In the genomic region with DNA sequence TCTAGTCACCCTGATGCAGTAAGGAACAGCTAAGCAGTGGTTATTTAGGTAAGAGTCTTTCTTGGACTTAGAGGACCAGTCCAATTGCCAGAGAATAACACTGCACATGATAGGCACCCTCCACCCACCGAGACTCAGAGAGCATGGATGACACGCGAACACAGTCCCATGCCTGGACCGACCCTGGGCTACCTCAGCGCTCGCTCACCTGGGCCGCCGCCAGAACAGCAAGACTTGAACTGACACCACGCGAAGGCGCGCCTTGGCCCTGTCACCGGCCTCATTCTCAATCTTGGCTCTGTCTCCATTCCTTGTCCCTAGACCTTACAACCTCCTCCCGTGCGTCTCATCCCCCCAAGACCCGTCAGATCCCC, we compare ENCODE assay signal across 7 mouse cellular contexts. TPM values are rescaled to one million over a fixed set of nuclear protein-coding genes. Genes with fewer than 3 reads are reported as not detected.
DNase-seq lines count a peak whose midpoint lies in the region; ATAC-seq and TF ChIP-seq lines count a peak whose summit lies in the region.

No protein-coding gene starts in this region.

- ATAC-seq in G1E (ENCODE audit: extremely low read depth, insufficient number of reproducible peaks, low FRiP score, poor library complexity, severe bottlenecking), result no peak
- peak; percentile 37 for ATAC-seq in erythroid progenitor cell, adult 5-6 weeks (replicated peaks; ENCODE audit: low FRiP score, poor library complexity, severe bottlenecking)
- ATAC-seq in stomach, embryonic 14.5 days (ENCODE audit: insufficient number of reproducible peaks, insufficient read depth, low FRiP score, low read depth), result no peak

- peak overlapping the region; percentile 88 for H3K4me2 ChIP-seq in stomach, embryonic 14.5 days (replicated peaks; ENCODE audit: low read depth, low read length)

- DNase-seq in G1E (ENCODE audit: low spot score), result peak; percentile 25
- DNase-seq in heart, postnatal 14 days, result peak; percentile 61
- peak; percentile 37 to 38 for DNase-seq in layer of hippocampus, adult 8-10 months (ENCODE audit: low spot score in 2 of 2)

- H3K4me3 ChIP-seq in G1E (ENCODE audit: low read depth, low read length) (peak overlapping the region; percentile 82), macrophage (ENCODE audit: inconsistent target) (peak overlapping the region; percentile 59)
- peak overlapping the region; percentile 75 for H3K4me3 ChIP-seq in bone marrow, adult 2 months (replicated peaks; ENCODE audit: control insufficient read depth, low read depth, low read length)
- peak overlapping the region; percentile 93 for H3K4me3 ChIP-seq in stomach, embryonic 14.5 days (ENCODE audit: low read depth, low read length)

- no peak overlapping the region; the same call in 1 of the 2 replicates for H3K27ac ChIP-seq in bone marrow, adult 2 months (ENCODE audit: control insufficient read depth, insufficient read depth, low read depth, low read length, poor library complexity)
- H3K27ac ChIP-seq in macrophage, result no peak overlapping the region
- peak overlapping the region; percentile 77; the same call in 1 of the 2 replicates for H3K27ac ChIP-seq in stomach, embryonic 14.5 days (ENCODE audit: low read length)

- H3K9ac ChIP-seq in stomach, embryonic 14.5 days (replicated peaks; ENCODE audit: low read depth, low read length), result peak overlapping the region; percentile 97

- TF ChIP-seq POLR2A in bone marrow, adult 2 months (IDR thresholded peaks at IDR 0.05; ENCODE audit: borderline replicate concordance, control insufficient read depth, low read depth, low read length), result no peak

- intact Hi-C loops in heart, postnatal 14 days (cut with DNase I), result loop anchor here (5.0 kb wide), 1 partner anchor 40 kb away; the partner anchor contains the start of gene Ubac1

- peaks cover 55% of the 10 kb centered on the region for H3K79me2 ChIP-seq in macrophage (ENCODE audit: inconsistent target)

- peaks cover 53% of the 10 kb centered on the region for H3K4me1 ChIP-seq in G1E (ENCODE audit: insufficient read depth, low read depth, low read length)
- peaks cover 1% of the 10 kb centered on the region; the same call in 1 of the 2 replicates for H3K4me1 ChIP-seq in bone marrow, adult 2 months (ENCODE audit: control insufficient read depth, insufficient read depth, low read length)
- H3K4me1 ChIP-seq in stomach, embryonic 14.5 days (ENCODE audit: control insufficient read depth, insufficient read depth, low read length), result peaks cover 30% of the 10 kb centered on the region

- no peaks in the 10 kb centered on the region for H3K9me3 ChIP-seq in G1E (replicated peaks)
- H3K9me3 ChIP-seq in stomach, embryonic 14.5 days (ENCODE audit: control insufficient read depth, low read depth, low read length), result no peaks in the 10 kb centered on the region

- TF ChIP-seq CTCF in G1E (IDR thresholded peaks at IDR 0.05; ENCODE audit: low read depth, low read length), result no peak
- TF ChIP-seq CTCF in bone marrow, adult 2 months (IDR thresholded peaks at IDR 0.05; ENCODE audit: control insufficient read depth, insufficient read depth, low read length), result no peak

- peaks cover 24% of the 10 kb centered on the region for H3K27me3 ChIP-seq in G1E (ENCODE audit: insufficient read depth, low read length)
- no peaks in the 10 kb centered on the region for H3K27me3 ChIP-seq in stomach, embryonic 14.5 days (ENCODE audit: control insufficient read depth, insufficient read depth, low read length)

- H3K36me3 ChIP-seq in G1E (replicated peaks) (peaks cover 28% of the 10 kb centered on the region), macrophage (ENCODE audit: inconsistent target) (no peaks in the 10 kb centered on the region)
- no peaks in the 10 kb centered on the region for H3K36me3 ChIP-seq in stomach, embryonic 14.5 days (ENCODE audit: control insufficient read depth, insufficient read depth, low read length)

- 3% methylated on average over 16 of the region's 16 CpGs for WGBS in bone marrow, adult 2 months
- 13% methylated on average over 16 of the region's 16 CpGs for WGBS in macrophage (ENCODE audit: missing documents)
- WGBS in stomach, embryonic 14.5 days, result 3% methylated on average over 16 of the region's 16 CpGs

RNA-seq across cellular contexts. Expression of gene Camsap1, which starts 1.0 kb away (rescaled TPM):
- total RNA-seq in G1E (2014; fragmentation: Nextera tagmentation) (21.6 and 28.9 TPM in 2 replicates), G1E (2017) (12.9 and 18.2 TPM in 2 replicates)
- polyA plus RNA-seq in G1E (2012) (4.8 and 5.1 TPM in 2 replicates), macrophage (2018) (4.0 to 19.1 TPM (median 6.9 TPM) in 3 replicates)
- polyA plus RNA-seq in bone marrow, adult 2 months (2011; ENCODE audit: insufficient read depth, insufficient read length, low replicate concordance, missing spikeins), result 13.0 and 18.9 TPM in 2 replicates
- total RNA-seq in erythroid progenitor cell, adult 5-6 weeks (2015; ENCODE audit: low replicate concordance), result 18.9 and 31.4 TPM in 2 replicates
- total RNA-seq in erythroid progenitor cell, adult 5-6 weeks (2017; ENCODE audit: low replicate concordance), result 67.6 and 93.3 TPM in 2 replicates
- total RNA-seq in heart, postnatal 14 days (2021), result 10 to 100 TPM; 28.4 to 37.7 TPM
- 100 to 1,000 TPM; 126 to 157 (median 135) TPM for total RNA-seq in layer of hippocampus, adult 8-10 months (2022)
- 10 to 100 TPM in 23 of 26 experiments, 1 to 10 TPM in 3; 4.7 to 38.8 (median 18.2) TPM for total RNA-seq in macrophage (2018; cell fraction: chromatin; rRNA removed)
- total RNA-seq in macrophage (2018; cell fraction: cytosol; rRNA removed), result 10 to 100 TPM in 1 of 26 experiments, 1 to 10 TPM in 25; 4.9 to 10.3 (median 7.9) TPM
- total RNA-seq in macrophage (2018; cell fraction: nucleus; rRNA removed), result 10 to 100 TPM in 16 of 26 experiments, 1 to 10 TPM in 10; 5.5 to 24.5 (median 12.1) TPM
- 15.7 and 16.3 TPM in 2 replicates for polyA plus RNA-seq in stomach, embryonic 14.5 days (2014; fragmentation: Nextera tagmentation; extraction: Ambion mirVana)

RNA-seq across cellular contexts. Expression of gene Ubac1, which starts 39.5 kb away (rescaled TPM):
- total RNA-seq in G1E (2014; fragmentation: Nextera tagmentation), result 36.4 and 110 TPM in 2 replicates
- total RNA-seq in G1E (2017), result 41.3 and 42.2 TPM in 2 replicates
- polyA plus RNA-seq in G1E (2012), result 99.1 and 128 TPM in 2 replicates
- 452 and 465 TPM in 2 replicates for polyA plus RNA-seq in bone marrow, adult 2 months (2011; ENCODE audit: insufficient read depth, insufficient read length, low replicate concordance, missing spikeins)
- total RNA-seq in erythroid progenitor cell, adult 5-6 weeks (2015; ENCODE audit: low replicate concordance), result 1,305 and 1,318 TPM in 2 replicates
- total RNA-seq in erythroid progenitor cell, adult 5-6 weeks (2017; ENCODE audit: low replicate concordance), result 1,008 and 1,122 TPM in 2 replicates
- 10 to 100 TPM; 82.3 to 86.5 TPM for total RNA-seq in heart, postnatal 14 days (2021)
- total RNA-seq in layer of hippocampus, adult 8-10 months (2022), result 10 to 100 TPM; 46.4 to 57.2 (median 52.6) TPM
- total RNA-seq in macrophage (2018; cell fraction: chromatin; rRNA removed), result 10 to 100 TPM in 24 of 26 experiments, 1 to 10 TPM in 2; 8.6 to 84.8 (median 36.5) TPM
- 10 to 100 TPM; 13.6 to 29.3 (median 25.1) TPM for total RNA-seq in macrophage (2018; cell fraction: cytosol; rRNA removed)
- total RNA-seq in macrophage (2018; cell fraction: nucleus; rRNA removed), result 10 to 100 TPM in 23 of 26 experiments, 1 to 10 TPM in 3; 9.4 to 50.4 (median 23.9) TPM
- polyA plus RNA-seq in macrophage (2018), result 16.6 to 30.2 TPM (median 21.0 TPM) in 3 replicates
- 82.8 and 86.4 TPM in 2 replicates for polyA plus RNA-seq in stomach, embryonic 14.5 days (2014; fragmentation: Nextera tagmentation; extraction: Ambion mirVana)

Comparison
In these comparisons a context has a peak if more than half of its experiments do, and no peak if none do; other contexts are left out.
1. RNA of gene Ubac1, which starts 39.5 kb away (total RNA-seq): 1,008 to 1,318 TPM in erythroid progenitor cell, adult 5-6 weeks; 36.4 to 110 TPM in G1E, 82.3 to 86.5 TPM in heart, postnatal 14 days and 46.4 to 57.2 TPM in layer of hippocampus, adult 8-10 months; every median in the first group is over 4 times any median in the second.
2. Peak in every context shown above with its lines, with median percentiles within 50 percentile points of each other: DNase-seq and H3K4me3 ChIP-seq.